Mouse (Mus musculus): ENCODE measurements around the gene Etfb.

- TF ChIP-seq CTCF (IDR thresholded peaks at IDR 0.05; ENCODE audit: control insufficient read depth, insufficient read depth, insufficient replicate concordance, low read depth, low read length) (no peak), POLR2A (IDR thresholded peaks at IDR 0.05; ENCODE audit: control insufficient read depth, low read depth, low read length) (no peak)
Measured at GRCm38 (mm10) chr7:43432891-43433290, 11.0 kb upstream of the Etfb start.
